Mouse (Mus musculus) adrenal gland, postnatal 36 days (tissue): ENCODE results near the gene Olfr1458. TPM values are rescaled to one million over a fixed set of nuclear protein-coding genes. Genes with fewer than 3 reads are reported as not detected.

Experiments used
- DNase-seq, 2 experiments: peaks; one replicate each; pipeline ENCODE4 v3.0.0; 2021; ENCODE audit warnings: mixed read lengths in 1 of 2
- long read RNA-seq, 2 experiments: library from polyadenylated mRNA; stranded (forward); transcript quantifications; one replicate each; pipeline ENCODE4 v2.0.0; 2021; ENCODE audit warnings: borderline sequencing depth in 2 of 2
- total RNA-seq, 2 experiments: library from RNA; stranded (reverse); gene quantifications; 2 replicates each; pipeline ENCODE4 v1.2.3; 2021

Olfr1458 gene
- total RNA-seq, result not detected
- long read RNA-seq, experiment 1, result 0 reads
- long read RNA-seq, experiment 2, result 0 reads

GRCm38 (mm10) chr19:13106675-13107074 is at the start of gene Olfr1458:
Gene Olfr1458, minus strand, starts transcription at chr19:13106775.
- DNase-seq, result no peak

- DNase-seq, result no peak
Measured at GRCm38 (mm10) chr19:13149449-13149848, 42.9 kb upstream of the Olfr1458 start, which contains the start of gene Olfr1459. Gene Olfr1459, minus strand, starts transcription at chr19:13149549.

GRCm38 (mm10) chr19:13097791-13098190 is 8.8 kb downstream of the Olfr1458 start, which contains the start of gene Olfr1457:
Gene Olfr1457, minus strand, starts transcription at chr19:13097891.
- no peak for DNase-seq

GRCm38 (mm10) chr19:13093908-13094307 is 12.7 kb downstream of the Olfr1458 start:
- DNase-seq, result no peak

GRCm38 (mm10) chr19:13060310-13060709 is 46.3 kb downstream of the Olfr1458 start, which contains the start of gene Olfr1454:
Gene Olfr1454, plus strand, starts transcription at chr19:13060610.
- no peak for DNase-seq

Other genes starting within 250 kb of the Olfr1458 start
- not detected for gene Olfr1444, start 249.5 kb downstream of the Olfr1458 start, total RNA-seq
- gene Olfr1445, start 222.9 kb downstream of the Olfr1458 start, total RNA-seq, result not detected
- gene Olfr1446, start 213.3 kb downstream of the Olfr1458 start, total RNA-seq, result not detected
- gene Olfr1447, start 203.0 kb downstream of the Olfr1458 start, total RNA-seq, result not detected
- gene Olfr1448, start 182.4 kb downstream of the Olfr1458 start, total RNA-seq, result not detected
- gene Olfr1449, start 175.9 kb downstream of the Olfr1458 start, total RNA-seq, result not detected
- gene Olfr1450, start 156.5 kb downstream of the Olfr1458 start, total RNA-seq, result not detected
- not detected for gene Olfr1451, start 111.8 kb downstream of the Olfr1458 start, total RNA-seq
- not detected for gene Olfr1453, start 78.4 kb downstream of the Olfr1458 start, total RNA-seq
- not detected for gene Olfr1454, start 46.2 kb downstream of the Olfr1458 start, total RNA-seq
- not detected for gene Olfr1457, start 8.9 kb downstream of the Olfr1458 start, total RNA-seq
- under 1 TPM; 0.07 TPM for gene Olfr1459, start 42.8 kb upstream of the Olfr1458 start, total RNA-seq
- gene Olfr1461, start 56.2 kb upstream of the Olfr1458 start, total RNA-seq, result not detected
- not detected for gene Olfr1462, start 79.0 kb upstream of the Olfr1458 start, total RNA-seq
- gene Olfr1463, start 124.6 kb upstream of the Olfr1458 start, total RNA-seq, result not detected
- not detected for gene Olfr1465, start 208.8 kb upstream of the Olfr1458 start, total RNA-seq
- gene Olfr1466, start 232.1 kb upstream of the Olfr1458 start, total RNA-seq, result not detected